Mouse (Mus musculus) mature B cell (primary cell): ENCODE results near the gene Otogl.
"Not testable (repeated sequence)": the region's sequence is repeated elsewhere in the genome, so short reads cannot be mapped to it uniquely, and the experiment has no call there.

Source experiments
- in situ Hi-C: fragments of 300-500 bp; cut with MboI; formaldehyde crosslinking; loops from 2 replicates; pipeline ENCODE4 v1.14.3; 2019

The Otogl gene

DNA sequence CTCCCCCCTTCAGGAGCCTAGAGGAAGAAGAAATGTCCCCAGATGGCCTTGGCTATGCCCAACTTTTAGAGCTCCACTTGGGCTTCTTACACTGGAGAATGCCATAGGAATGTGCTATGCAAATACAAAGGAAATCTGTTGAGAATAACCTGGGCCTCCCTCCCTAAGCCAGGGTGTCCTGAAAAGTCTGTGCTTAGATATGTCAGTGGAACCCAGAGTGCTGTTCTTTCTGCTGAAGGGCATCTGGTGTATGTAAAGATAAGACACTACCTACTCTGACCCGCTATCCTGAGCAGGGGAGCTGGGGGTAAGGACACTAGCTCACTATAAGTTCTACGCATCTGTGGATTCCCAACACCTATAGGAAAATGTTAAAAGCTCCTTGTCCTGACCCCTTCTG, 106.7 kb downstream of the Otogl start:
- in situ Hi-C loops, result no loop called here

DNA sequence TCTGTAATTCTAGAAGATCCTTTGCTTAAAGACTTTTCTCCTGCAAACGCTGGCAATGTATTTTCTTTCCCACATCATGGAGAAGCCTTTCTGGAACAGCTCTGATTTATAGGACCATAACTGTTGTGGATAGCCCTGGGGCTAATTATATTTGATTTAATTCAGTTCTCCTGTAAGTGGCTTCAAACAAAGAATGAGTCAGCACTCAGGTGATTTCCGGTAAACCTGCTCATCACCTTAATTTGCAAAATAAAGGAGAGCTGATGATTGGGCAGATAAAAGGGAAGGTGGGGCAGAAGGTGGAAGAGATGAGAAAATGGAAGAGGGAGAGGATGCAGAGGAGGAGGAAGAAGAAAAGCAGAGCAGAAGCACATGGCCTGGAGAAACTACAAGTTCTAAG, 107.6 kb downstream of the Otogl start:
- in situ Hi-C loops, result not testable (repeated sequence)

DNA sequence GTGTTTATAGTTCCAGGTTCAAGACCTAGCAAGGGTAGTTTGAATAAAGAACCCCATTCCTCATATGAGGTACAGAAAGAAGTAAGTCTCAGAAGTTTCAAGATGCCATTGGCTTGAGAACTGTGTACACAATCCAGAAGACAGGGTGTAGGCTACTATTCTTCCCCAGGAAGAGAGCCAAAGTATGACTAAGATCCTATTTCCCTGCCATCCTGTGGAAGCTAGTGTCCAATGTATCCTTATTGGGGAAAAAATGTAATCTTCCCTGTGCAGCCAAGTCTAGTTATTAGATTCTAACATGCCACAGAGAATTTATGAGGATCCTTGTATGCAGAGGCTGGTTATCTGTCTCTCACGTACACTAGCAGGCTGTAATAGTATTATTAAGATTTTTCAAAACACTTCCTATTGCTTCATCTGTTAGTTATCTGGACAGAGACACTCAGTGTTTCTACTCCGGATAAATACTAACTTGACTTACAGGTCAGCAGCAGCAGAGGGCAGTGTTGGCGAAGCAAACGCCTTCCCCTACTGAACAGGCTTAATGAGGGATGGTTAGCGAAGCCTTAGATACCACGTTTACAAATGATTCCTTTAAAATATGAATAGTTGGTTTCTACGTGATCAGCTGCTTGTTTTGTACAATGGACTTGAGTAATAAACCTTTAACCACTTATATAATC, 112.1 kb downstream of the Otogl start:
- in situ Hi-C loops, result no loop called here

DNA sequence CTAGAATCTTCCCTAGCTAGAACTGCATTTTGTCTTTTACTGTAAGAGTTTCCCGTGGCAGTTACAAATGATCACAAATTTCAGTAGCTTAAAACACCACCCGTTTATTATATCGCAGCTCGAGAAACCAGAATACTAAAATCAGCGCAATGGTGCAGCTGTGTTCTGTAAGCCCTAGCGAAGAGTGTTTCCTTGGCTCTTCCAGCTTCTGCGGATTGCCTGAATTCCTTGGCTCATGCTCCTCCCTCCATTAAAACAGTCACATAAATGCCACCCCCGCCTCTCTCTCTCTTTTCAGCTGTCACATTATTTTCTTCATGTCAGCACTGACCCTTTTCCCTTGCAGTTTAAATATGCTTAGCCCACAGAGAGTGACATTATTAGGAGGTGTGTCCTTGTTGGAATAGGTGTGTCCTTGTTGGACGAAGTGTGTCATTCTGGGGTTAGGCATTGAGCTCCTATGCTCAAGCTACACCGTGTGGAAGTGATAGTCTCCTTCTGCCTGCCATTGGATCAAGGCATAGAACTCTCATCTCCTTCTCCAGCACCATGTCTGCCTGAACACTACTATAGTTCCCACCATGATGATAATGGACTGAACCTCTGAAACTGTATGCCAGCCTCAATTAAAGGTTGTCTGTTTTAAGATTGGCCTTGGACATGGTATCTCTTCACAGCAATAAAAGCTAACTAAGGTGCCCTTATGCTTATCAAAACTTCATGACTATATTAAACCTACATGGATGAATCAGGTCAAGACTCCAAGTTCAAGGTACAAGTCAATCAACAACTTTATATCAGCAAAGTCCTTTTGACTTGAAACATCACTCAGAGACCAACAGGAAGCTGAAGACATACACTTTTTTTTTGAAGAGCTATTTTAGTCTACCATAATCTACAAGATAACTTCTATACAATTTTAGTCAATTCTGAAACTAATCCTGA, 116.8 kb downstream of the Otogl start:
- in situ Hi-C loops, result no loop called here

GRCm38 (mm10) chr10:107792491-107792890, 119.4 kb downstream of the Otogl start:
- in situ Hi-C loops, result no loop called here

- in situ Hi-C loops, result no loop called here
These were observed 132.4 kb downstream of the Otogl start for GRCm38 (mm10) chr10:107779548-107779947.

DNA sequence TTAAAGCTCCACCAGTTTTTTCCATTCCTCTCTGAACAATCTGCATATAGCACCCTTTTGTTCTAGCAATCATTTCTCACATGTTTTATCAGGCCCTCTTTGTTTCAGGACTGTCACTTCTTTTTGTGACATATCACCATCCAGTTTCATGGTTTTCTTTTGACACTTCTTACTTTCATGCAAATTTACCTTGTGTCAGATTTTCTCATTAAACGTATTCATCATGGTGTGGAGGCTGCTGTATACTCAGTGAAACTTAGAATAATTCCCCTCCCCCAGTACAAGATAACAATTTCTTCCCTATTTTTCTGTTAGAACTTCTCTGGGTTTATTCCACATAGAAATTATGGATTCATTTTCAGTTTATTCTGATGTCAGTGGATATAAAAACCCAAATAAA, 152.3 kb downstream of the Otogl start:
- in situ Hi-C loops, result no loop called here

GRCm38 (mm10) chr10:107753471-107753870, 158.5 kb downstream of the Otogl start:
- in situ Hi-C loops, result no loop called here

DNA sequence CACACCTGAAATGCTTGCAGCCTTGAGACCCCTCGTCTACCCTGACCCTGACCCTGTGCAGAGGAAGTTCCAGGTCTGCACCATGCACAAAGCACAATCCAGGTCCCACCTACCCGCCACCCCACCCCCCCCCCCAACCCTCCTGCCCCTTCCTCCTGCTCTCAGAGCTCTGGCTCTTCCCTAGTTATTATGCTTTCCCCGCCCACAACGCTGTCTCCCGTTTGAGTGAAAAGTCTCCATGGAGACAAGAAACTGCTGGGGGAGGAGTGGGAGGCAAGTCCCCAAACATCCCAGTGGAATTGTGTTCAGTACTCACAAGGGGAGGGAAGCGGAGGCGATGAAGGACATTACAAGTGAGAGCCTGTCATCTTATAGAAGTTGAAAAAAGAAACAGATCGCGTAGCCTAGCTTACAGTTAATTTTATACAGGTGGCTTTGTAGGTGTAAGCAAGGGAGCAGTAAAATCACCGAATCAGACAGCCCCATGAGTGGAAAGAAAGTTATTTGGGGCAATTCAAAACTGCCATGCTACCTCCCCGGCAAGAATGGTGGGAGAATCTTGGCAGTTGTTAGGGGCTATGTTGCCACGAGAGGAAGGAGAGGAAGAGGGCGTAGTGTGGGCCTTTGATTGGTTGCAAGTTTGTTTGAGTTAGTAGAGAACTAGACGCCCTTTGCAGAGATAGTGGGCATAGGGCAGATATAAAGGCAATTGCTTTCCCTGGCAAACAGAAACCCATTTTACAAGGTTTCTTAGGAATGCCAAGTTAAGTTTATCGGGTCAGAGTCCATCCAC, 159.4 kb downstream of the Otogl start:
- in situ Hi-C loops, result no loop called here

GRCm38 (mm10) chr10:107751944-107752343, 160.0 kb downstream of the Otogl start:
- in situ Hi-C loops, result no loop called here

- in situ Hi-C loops, result no loop called here
These were observed 164.4 kb downstream of the Otogl start for GRCm38 (mm10) chr10:107747566-107747965.

DNA sequence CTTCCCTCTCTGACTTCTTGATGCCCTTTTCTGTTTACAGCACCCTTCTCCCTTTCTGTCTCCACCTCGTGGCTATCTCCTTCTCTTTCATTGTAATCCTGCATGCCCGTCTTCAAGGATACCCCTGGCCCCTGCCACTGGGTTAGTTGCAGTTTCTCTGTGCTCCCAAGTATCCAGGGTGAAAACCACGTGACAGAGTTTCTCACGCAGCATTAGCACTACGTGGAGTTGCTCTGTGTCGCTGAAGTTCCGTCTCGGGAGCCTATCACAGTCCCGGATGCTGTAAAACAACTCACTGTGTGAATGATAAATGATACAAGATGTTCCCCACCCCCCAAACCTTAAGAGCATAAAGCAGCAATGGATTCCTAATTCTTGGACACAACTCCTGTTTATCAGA, 165.2 kb downstream of the Otogl start:
- in situ Hi-C loops, result no loop called here

DNA sequence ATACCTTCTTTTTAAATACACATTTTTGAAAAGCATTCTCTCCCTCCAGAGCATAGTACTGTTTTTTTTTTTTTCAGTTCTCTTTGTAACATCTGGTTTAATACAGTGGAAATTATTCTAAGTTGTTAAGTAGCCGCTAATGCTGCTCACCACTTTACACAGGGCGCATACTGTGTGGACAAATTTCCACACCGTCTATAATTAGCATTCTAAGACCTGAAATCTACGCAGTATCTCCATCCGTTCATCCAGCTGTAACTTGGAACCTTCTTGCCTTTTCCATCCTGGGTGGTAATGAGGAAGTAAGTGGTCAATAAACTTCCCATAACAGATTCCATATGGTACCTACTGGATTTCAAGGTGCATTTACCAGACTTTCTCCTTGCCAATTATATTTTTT, 172.1 kb downstream of the Otogl start:
- in situ Hi-C loops, result no loop called here

DNA sequence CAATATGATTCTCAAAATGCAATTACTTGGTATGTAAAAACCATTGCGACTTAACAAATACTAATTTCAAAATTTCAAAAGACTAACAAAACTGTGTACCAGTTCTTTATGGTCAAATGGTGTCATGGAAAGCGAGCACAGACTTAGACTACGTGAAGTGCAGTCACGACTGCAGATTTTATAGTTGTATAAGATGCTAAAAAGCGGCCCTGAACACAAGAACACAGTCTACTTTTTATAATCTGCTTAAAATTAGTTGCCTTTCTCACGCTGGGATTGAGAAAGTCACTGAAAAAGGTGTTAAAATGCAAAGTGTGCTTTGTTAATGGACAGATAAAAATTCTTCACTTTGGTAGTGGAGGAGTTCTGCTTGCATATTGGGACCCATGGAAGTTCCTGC, 174.2 kb downstream of the Otogl start:
- in situ Hi-C loops, result no loop called here

DNA sequence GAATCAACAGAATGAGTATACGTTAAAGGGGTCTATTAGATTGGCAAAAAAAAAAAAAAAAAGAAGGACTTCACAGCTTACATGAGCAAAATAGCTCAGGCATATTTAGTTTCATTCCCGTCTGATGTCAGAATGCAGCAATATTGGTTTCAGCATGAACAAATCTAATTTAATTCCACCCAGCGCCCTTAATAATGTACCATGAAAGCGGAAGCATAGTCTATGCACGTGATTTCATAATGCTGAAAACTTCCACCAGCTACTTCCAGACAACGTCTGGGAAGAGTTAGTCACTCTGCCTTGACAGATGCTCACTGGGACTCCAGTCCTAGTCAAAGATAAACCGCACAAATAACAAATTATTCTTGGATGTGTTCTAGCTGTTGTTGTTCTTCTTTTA, 176.5 kb downstream of the Otogl start:
- in situ Hi-C loops, result no loop called here

DNA sequence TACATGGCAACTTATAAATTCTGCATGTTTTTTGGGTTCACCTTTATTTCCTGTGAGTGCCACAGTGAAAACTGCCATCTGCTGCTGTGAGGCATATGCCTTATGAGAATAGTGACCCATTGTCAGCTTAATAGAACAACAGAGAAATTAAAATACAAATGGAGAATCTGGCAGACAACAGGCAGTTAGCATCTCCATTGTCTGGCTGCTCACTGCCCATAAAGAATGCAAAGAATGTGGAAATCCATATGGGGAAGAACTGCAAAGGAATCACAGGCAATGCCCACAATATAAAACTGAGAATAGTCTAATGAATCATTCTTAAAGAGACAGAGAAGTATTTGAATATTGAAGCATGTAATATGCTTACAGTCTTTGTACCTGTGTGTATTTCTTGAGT, 177.6 kb downstream of the Otogl start:
- in situ Hi-C loops, result no loop called here

DNA sequence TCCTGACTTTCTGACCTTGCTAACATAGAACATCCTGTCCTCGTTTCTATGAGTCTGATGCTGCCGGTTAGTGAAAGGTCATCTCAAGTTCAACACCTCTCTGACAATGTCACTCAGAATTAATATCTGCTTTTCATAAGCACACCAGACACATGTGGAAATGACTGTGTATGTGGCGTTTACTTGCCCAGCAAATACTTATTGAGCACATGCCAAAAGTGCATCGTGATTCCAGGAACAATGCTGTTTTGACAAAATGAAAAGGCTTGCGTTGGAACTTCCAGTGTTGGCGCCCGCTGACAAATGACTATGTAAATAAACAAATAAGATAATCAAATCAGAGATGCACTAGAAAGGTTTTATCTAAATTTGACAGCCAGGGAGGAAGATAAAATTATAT, 186.3 kb downstream of the Otogl start:
- in situ Hi-C loops, result no loop called here

DNA sequence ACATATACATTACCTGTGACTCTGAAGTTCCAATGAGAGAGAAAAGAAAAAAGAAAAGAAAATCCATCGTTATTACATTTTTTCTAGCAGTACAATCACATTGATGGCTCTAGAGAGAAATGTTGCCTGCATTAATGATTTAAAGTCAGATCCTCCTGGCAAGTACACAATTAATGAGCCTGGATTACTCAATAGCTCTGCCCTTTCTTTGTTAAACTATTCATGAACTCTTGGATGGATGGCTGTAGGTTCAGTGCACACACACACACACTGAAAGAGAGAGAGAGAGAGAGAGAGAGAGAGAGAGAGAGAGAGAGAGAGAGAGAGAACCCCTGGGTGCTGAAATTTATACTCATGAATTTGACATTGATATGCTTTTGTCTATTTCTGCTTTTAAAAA, 192.1 kb downstream of the Otogl start, which contains the start of gene Ptprq:
Ptprq (minus strand) TSS at position 246 of the 400 bp plus-strand sequence.
- in situ Hi-C loops, result no loop called here
